Mouse (Mus musculus) lung, postnatal 0 days (tissue): ENCODE measurements at regions not wholly inside any gene's neighbourhood (a gene's known extent, or its start where the extent isn't known, plus 50 kb on each side); places are given as distances from the start of the nearest gene placed in this dataset.

Source experiments
- CTCF ChIP-seq: IDR thresholded peaks from 2 replicates; pipeline ENCODE4 v1.5.1; 2016; ENCODE audit warnings: antibody characterized with exemption, mild to moderate bottlenecking
- EP300 ChIP-seq: IDR thresholded peaks from 2 replicates; pipeline ENCODE4 v1.6.1; 2016; ENCODE audit warnings: antibody characterized with exemption, mild to moderate bottlenecking, control low read depth

- TF ChIP-seq CTCF (no peak), EP300 (no peak)
Measured at GRCm38 (mm10) chr9:88163025-88163780, 163.8 kb upstream of the Nt5e start.
